Comparison of ENCODE assay signal across 9 mouse cellular contexts in the genomic region with DNA sequence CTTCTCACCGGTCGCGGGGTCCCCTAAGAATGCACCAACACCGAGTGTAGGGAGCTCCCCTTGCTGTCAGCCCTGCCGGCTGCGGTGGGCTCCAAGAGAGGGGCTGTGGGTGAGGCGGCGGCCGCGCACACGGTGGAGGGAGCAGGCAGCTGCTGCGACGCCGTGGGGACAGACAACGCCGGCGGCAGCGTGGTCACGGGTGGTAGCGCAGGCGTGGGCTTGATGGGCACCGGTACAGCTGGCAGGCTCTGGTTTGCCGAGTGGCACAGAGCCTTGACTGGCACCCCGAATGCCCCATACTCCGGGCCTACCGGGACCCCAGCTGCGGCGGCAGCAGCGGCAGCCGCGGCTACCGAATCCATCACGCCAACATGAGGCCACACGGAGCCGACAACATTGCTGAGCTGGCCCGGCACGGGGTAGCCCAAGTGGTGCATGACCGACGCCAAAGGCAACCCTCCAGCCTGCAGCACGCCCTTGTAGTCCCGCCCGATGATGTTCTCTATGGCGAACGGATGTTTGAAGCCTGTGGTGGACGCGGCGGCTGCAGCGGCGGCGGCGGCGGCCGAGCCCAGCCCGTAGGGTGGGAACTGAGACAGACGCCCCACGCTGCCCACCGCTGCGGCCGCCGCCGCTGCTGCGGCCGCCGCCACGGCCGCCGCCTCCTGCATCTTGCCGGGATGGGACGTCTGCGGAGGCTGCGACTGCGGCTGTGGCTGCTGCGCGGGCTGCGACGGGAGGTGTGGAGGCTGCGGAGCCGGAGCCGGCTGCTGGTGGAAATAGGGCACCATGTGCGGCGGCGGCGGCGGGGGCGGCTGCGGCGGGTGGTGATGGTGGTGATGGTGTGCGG. TPM values are rescaled to one million over a fixed set of nuclear protein-coding genes. Genes with fewer than 3 reads are reported as not detected.
DNase-seq lines count a peak whose midpoint lies in the region; ATAC-seq and TF ChIP-seq lines count a peak whose summit lies in the region.
"Had no signal": no experiment of that assay in that cellular context is flagged by ENCODE, and none has a peak within 500 bp of the region (broad histone marks: within the 10 kb centered on the region; RNA-seq: fewer than 3 reads in every experiment).

No protein-coding gene starts in this region.

- peak overlapping the region; percentile 63 for H3K4me2 ChIP-seq in hindbrain, postnatal 0 days (ENCODE audit: low read depth, low read length)

- intact Hi-C loops in left cerebral cortex, adult 2 months (cut with DNase I), result no loop called here

- H3K9ac ChIP-seq in hindbrain, postnatal 0 days (replicated peaks; ENCODE audit: low read length), result no peak overlapping the region

- ATAC-seq in hindbrain, postnatal 0 days, result peak; percentile 39

- TF ChIP-seq POLR2A in testis, adult 2 months (IDR thresholded peaks at IDR 0.05; ENCODE audit: control insufficient read depth, low read depth, low read length), result no peak

- peak in 1 of 2 experiments; percentile 33 for DNase-seq in left cerebral cortex, adult 2 months (ENCODE audit: extremely low spot score in 1 of 2, low spot score in 2 of 2)
- DNase-seq in left cerebral cortex, adult 8-10 months (ENCODE audit: low spot score in 2 of 2), result no peak
- DNase-seq in ZHBTc4 (ENCODE audit: low read depth, low spot score), result peak; percentile 62
- peak; percentile 64 for DNase-seq in forebrain, embryonic 10.5 days (ENCODE audit: extremely low spot score, low spot score)
- DNase-seq in hindbrain, postnatal 0 days (ENCODE audit: low spot score), result peak; percentile 25
- DNase-seq in midbrain, embryonic 10.5 days (ENCODE audit: low spot score), result peak; percentile 67
- DNase-seq in c-Kit-positive CD71-positive TER-119-positive erythroid progenitor cells, embryonic 14.5 days (ENCODE audit: low spot score), result no peak

- peak overlapping the region; percentile 28 for H3K4me3 ChIP-seq in left cerebral cortex, adult 2 months
- peak overlapping the region; percentile 53 for H3K4me3 ChIP-seq in forebrain, embryonic 10.5 days
- peak overlapping the region; percentile 39 for H3K4me3 ChIP-seq in hindbrain, postnatal 0 days (ENCODE audit: low read length)
- peak overlapping the region; percentile 61 for H3K4me3 ChIP-seq in midbrain, embryonic 10.5 days
- peak overlapping the region; percentile 71 for H3K4me3 ChIP-seq in testis, adult 2 months (ENCODE audit: control insufficient read depth, low read depth, low read length)

- H3K27me3 ChIP-seq in forebrain, embryonic 10.5 days (ENCODE audit: poor library complexity, severe bottlenecking), result peaks cover 100% of the 10 kb centered on the region
- H3K27me3 ChIP-seq in hindbrain, postnatal 0 days (ENCODE audit: insufficient read depth, low read length), result peaks cover 87% of the 10 kb centered on the region
- H3K27me3 ChIP-seq in midbrain, embryonic 10.5 days (ENCODE audit: low read depth, poor library complexity, severe bottlenecking), result peaks cover 100% of the 10 kb centered on the region
- H3K27me3 ChIP-seq in testis, adult 2 months (ENCODE audit: control insufficient read depth, insufficient read depth, low read length), result peaks cover 19% of the 10 kb centered on the region

- no peaks in the 10 kb centered on the region for H3K36me3 ChIP-seq in forebrain, embryonic 10.5 days (replicated peaks)
- no peaks in the 10 kb centered on the region for H3K36me3 ChIP-seq in hindbrain, postnatal 0 days (ENCODE audit: insufficient read depth, low read length)
- H3K36me3 ChIP-seq in midbrain, embryonic 10.5 days, result no peaks in the 10 kb centered on the region
- H3K36me3 ChIP-seq in testis, adult 2 months (ENCODE audit: control insufficient read depth, insufficient read depth, low read length), result no peaks in the 10 kb centered on the region

- H3K27ac ChIP-seq in left cerebral cortex, adult 2 months, result no peak overlapping the region
- H3K27ac ChIP-seq in forebrain, embryonic 10.5 days, result peak overlapping the region; percentile 66
- no peak overlapping the region for H3K27ac ChIP-seq in hindbrain, postnatal 0 days
- peak overlapping the region; percentile 72 for H3K27ac ChIP-seq in midbrain, embryonic 10.5 days (replicated peaks)
- peak overlapping the region; percentile 1; the same call in 1 of the 2 replicates for H3K27ac ChIP-seq in testis, adult 2 months (ENCODE audit: control insufficient read depth, insufficient read depth, low read depth, low read length)

- under 1% methylated on average over 82 of the region's 88 CpGs for WGBS in forebrain, embryonic 10.5 days
- WGBS in hindbrain, postnatal 0 days, result under 1% methylated on average over 65 of the region's 88 CpGs
- WGBS in midbrain, embryonic 10.5 days, result under 1% methylated on average over 87 of the region's 88 CpGs

- H3K9me3 ChIP-seq in forebrain, embryonic 10.5 days, result no peaks in the 10 kb centered on the region
- no peaks in the 10 kb centered on the region for H3K9me3 ChIP-seq in hindbrain, postnatal 0 days (ENCODE audit: low read length)
- no peaks in the 10 kb centered on the region for H3K9me3 ChIP-seq in midbrain, embryonic 10.5 days (replicated peaks)

- TF ChIP-seq CTCF in left cerebral cortex, adult 2 months (IDR thresholded peaks at IDR 0.05), result no peak; the same call in 1 of the 2 replicates
- no peak for TF ChIP-seq CTCF in hindbrain, postnatal 0 days (IDR thresholded peaks at IDR 0.05; ENCODE audit: low read depth)
- TF ChIP-seq CTCF in testis, adult 2 months (IDR thresholded peaks at IDR 0.05; ENCODE audit: control insufficient read depth, insufficient read depth, insufficient replicate concordance, low read depth, low read length), result no peak

- peaks cover 72% of the 10 kb centered on the region for H3K4me1 ChIP-seq in forebrain, embryonic 10.5 days
- peaks cover 6% of the 10 kb centered on the region; the same call in 1 of the 2 replicates for H3K4me1 ChIP-seq in hindbrain, postnatal 0 days (ENCODE audit: insufficient read depth, low read length)
- H3K4me1 ChIP-seq in midbrain, embryonic 10.5 days, result peaks cover 67% of the 10 kb centered on the region
- H3K4me1 ChIP-seq in testis, adult 2 months (ENCODE audit: control insufficient read depth, insufficient read depth, low read length), result peaks cover 25% of the 10 kb centered on the region

RNA-seq across cellular contexts. Expression of gene Foxb2, which starts 1.0 kb away (rescaled TPM):
- total RNA-seq in left cerebral cortex, adult 2 months (2021), result not detected
- total RNA-seq in left cerebral cortex, adult 8-10 months (2022), result not detected
- polyA plus RNA-seq in forebrain, embryonic 10.5 days (2016; fragmentation: Nextera tagmentation; extraction: Ambion mirVana), result 0.44 and 0.62 TPM in 2 replicates
- 0.79 and 0.99 TPM in 2 replicates for total RNA-seq in hindbrain, postnatal 0 days (2014; rRNA removed)
- polyA plus RNA-seq in hindbrain, postnatal 0 days (2015; fragmentation: Nextera tagmentation; extraction: Ambion mirVana), result 0.66 and 0.81 TPM in 2 replicates
- polyA plus RNA-seq in midbrain, embryonic 10.5 days (2016; fragmentation: Nextera tagmentation; extraction: Ambion mirVana), result 1.4 and 2.0 TPM in 2 replicates
- polyA plus RNA-seq in testis, adult 2 months (2012; rRNA removed), result 0.35 and 0.61 TPM in 2 replicates
- total RNA-seq: left cerebral cortex, postnatal 36 days had no signal

Comparison
In these comparisons a context has a peak if more than half of its experiments do, and no peak if none do; other contexts are left out.
1. DNase-seq: peak in ZHBTc4 (single experiment), forebrain, embryonic 10.5 days (single experiment), hindbrain, postnatal 0 days (single experiment) and midbrain, embryonic 10.5 days (single experiment); none in left cerebral cortex, adult 8-10 months (0 of 2) and c-Kit-positive CD71-positive TER-119-positive erythroid progenitor cells, embryonic 14.5 days (single experiment).
2. H3K27ac ChIP-seq: peak in forebrain, embryonic 10.5 days (single experiment), midbrain, embryonic 10.5 days (single experiment) and testis, adult 2 months (single experiment); none in left cerebral cortex, adult 2 months (single experiment) and hindbrain, postnatal 0 days (single experiment).
3. Peak in every context shown above with its lines, with median percentiles within 50 percentile points of each other: H3K4me3 ChIP-seq.